Mouse (Mus musculus): ENCODE data around the gene Nr2f1. TPM values are rescaled to one million over a fixed set of nuclear protein-coding genes. Genes with fewer than 3 reads are reported as not detected.
A peak's percentile ranks its signal among the peaks of the same experiment; 100 is the strongest.

Nr2f1 gene
- polyA plus RNA-seq, 1 experiment from 2014 or later, result 67.5 TPM

DNA sequence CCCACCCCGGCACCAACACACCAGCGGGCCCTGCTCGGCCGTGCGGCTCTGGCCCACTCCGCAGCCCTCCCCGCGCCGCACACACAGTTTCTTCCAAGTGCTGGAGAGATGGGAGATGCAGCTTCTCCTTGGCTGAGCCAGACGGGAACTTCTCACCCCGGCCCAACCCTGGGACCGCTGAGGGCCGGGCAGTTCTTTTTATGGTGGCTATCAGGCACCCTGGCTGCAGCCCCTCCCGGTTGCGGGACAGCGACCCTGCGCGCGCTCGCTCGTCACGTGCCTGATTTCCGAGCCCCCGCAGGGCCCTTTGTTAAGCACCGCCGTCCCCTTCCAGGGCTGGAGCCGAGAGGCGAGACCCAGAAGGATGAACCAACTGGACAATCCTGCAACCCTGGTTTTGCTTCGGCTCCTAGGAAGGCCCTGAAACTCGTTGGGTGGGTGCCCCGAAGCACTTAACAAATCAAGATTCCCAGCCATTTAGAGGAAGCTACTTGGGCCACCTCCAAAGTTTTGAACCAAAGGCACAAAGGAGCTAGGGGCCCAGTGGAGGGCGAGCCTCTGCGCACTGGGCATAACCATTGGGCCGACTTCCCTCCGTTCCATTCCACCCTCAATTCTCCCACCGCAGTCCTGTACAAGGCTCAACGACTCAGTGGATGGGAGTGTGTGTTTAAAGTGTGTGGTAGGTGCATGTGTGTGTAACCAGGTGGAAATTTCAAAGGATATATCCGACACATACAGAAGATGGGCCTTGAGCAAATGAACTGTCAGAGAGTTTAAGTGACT is 20.1 kb downstream of the Nr2f1 start:
- H3K27ac ChIP-seq (replicated peaks; ENCODE audit: low read depth, low read length), result peak overlapping the region; percentile 91
- peaks cover 54% of the 10 kb centered on the region for H3K27me3 ChIP-seq (ENCODE audit: control insufficient read depth, insufficient read depth, low read length)
- no peaks in the 10 kb centered on the region for H3K9me3 ChIP-seq (ENCODE audit: control insufficient read depth, low read length)
- WGBS, result 2% methylated on average over 38 of the region's 38 CpGs
- DNase-seq, result peak; percentile 71
- peak; percentile 26; the same call in 1 of the 2 replicates for ATAC-seq (ENCODE audit: low FRiP score, low TSS enrichment)
- peak overlapping the region; percentile 49; the same call in 1 of the 2 replicates for H3K9ac ChIP-seq (replicated peaks; ENCODE audit: low read length)
- H3K4me2 ChIP-seq (ENCODE audit: low read length), result peak overlapping the region; percentile 66
- no peaks in the 10 kb centered on the region for H3K36me3 ChIP-seq (ENCODE audit: control insufficient read depth, insufficient read depth, low read length)
- H3K4me1 ChIP-seq (ENCODE audit: control insufficient read depth, insufficient read depth, low read length), result peaks cover 11% of the 10 kb centered on the region; the same call in 1 of the 2 replicates
- H3K4me3 ChIP-seq (replicated peaks; ENCODE audit: low read depth, low read length), result peak overlapping the region; percentile 38

- peaks cover 61% of the 10 kb centered on the region for H3K27me3 ChIP-seq (ENCODE audit: control insufficient read depth, insufficient read depth, low read length)
- WGBS, result 14% methylated on average over 5 of the region's 5 CpGs
- H3K9ac ChIP-seq (replicated peaks; ENCODE audit: low read length), result peak overlapping the region; percentile 49; the same call in 1 of the 2 replicates
- no peak for ATAC-seq (ENCODE audit: low FRiP score, low TSS enrichment)
- no peaks in the 10 kb centered on the region for H3K9me3 ChIP-seq (ENCODE audit: control insufficient read depth, low read length)
- no peak for DNase-seq
- H3K4me3 ChIP-seq (replicated peaks; ENCODE audit: low read depth, low read length), result peak overlapping the region; percentile 38
- no peaks in the 10 kb centered on the region for H3K36me3 ChIP-seq (ENCODE audit: control insufficient read depth, insufficient read depth, low read length)
- peak overlapping the region; percentile 91 for H3K27ac ChIP-seq (replicated peaks; ENCODE audit: low read depth, low read length)
- H3K4me1 ChIP-seq (ENCODE audit: control insufficient read depth, insufficient read depth, low read length), result peaks cover 11% of the 10 kb centered on the region; the same call in 1 of the 2 replicates
- peak overlapping the region; percentile 66 for H3K4me2 ChIP-seq (ENCODE audit: low read length)
Measured at GRCm38 (mm10) chr13:78178771-78179170, 20.8 kb downstream of the Nr2f1 start.

DNA sequence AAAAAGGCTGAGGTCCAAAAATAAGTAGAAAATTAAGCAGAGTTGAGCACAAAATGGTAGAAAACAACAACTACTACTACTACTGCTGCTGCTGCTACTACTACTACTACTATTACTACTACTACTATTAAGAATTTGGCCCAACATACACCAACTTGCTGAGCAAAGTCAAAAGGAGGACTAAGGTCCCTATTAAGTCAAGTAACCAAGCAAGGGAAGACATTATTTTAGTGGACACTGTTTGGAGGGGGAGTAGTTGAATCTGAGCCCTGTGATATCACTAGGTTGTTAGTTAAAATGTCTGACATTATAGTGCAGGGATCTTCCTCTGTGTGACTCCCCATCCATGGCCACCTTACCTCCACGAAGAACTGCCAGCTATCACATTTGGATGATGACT is 21.5 kb downstream of the Nr2f1 start:
- Histone ChIP-seq H3K4me1 (ENCODE audit: control insufficient read depth, insufficient read depth, low read length) (peaks cover 9% of the 10 kb centered on the region; the same call in 1 of the 2 replicates), H3K36me3 (ENCODE audit: control insufficient read depth, insufficient read depth, low read length) (no peaks in the 10 kb centered on the region), H3K27ac (replicated peaks; ENCODE audit: low read depth, low read length) (peak overlapping the region; percentile 91), H3K4me2 (ENCODE audit: low read length) (peak overlapping the region; percentile 66), H3K27me3 (ENCODE audit: control insufficient read depth, insufficient read depth, low read length) (peaks cover 64% of the 10 kb centered on the region), H3K9me3 (ENCODE audit: control insufficient read depth, low read length) (no peaks in the 10 kb centered on the region), H3K4me3 (replicated peaks; ENCODE audit: low read depth, low read length) (0 out of 2 replicates have a peak overlapping the region, but pooled peaks have one; percentile 38), H3K9ac (replicated peaks; ENCODE audit: low read length) (peak overlapping the region; percentile 16; the same call in 1 of the 2 replicates)
- ATAC-seq (ENCODE audit: low FRiP score, low TSS enrichment) (no peak), DNase-seq (no peak)
- WGBS, result 11% methylated on average over 1 of the region's 1 CpGs

DNA sequence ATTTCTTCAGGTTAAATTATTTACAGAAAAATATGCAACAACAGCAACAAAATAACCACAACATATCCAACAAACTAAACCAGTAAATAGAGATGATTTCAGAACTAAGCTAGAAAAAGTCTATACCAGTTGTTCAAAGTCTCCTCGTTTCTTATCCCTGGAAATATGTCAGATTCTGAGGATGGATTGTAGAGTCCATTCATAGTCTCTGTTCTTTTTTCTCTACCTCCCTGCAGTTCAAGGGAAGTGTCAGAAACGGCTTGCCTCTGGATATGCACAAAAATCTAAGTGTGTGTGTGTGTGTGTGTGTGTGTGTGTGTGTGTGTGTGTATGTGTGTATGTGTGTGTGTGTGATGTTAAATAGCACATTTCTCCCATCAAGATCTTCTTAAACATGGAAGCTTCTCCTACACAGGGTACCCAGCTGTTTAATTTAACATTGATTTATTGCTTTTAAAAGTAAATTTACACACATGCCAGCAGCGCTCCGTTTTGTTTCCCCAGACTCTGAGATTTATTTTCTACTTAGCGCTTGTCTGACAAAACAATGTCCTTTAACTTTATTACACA is 22.1 kb downstream of the Nr2f1 start:
- H3K27me3 ChIP-seq (ENCODE audit: control insufficient read depth, insufficient read depth, low read length), result peaks cover 66% of the 10 kb centered on the region
- peak overlapping the region; percentile 91; the same call in 1 of the 2 replicates for H3K27ac ChIP-seq (replicated peaks; ENCODE audit: low read depth, low read length)
- peak overlapping the region; percentile 66 for H3K4me2 ChIP-seq (ENCODE audit: low read length)
- no peaks in the 10 kb centered on the region for H3K36me3 ChIP-seq (ENCODE audit: control insufficient read depth, insufficient read depth, low read length)
- ATAC-seq (ENCODE audit: low FRiP score, low TSS enrichment) (no peak), DNase-seq (no peak)
- no peaks in the 10 kb centered on the region for H3K9me3 ChIP-seq (ENCODE audit: control insufficient read depth, low read length)
- H3K4me3 ChIP-seq (replicated peaks; ENCODE audit: low read depth, low read length), result peak overlapping the region; percentile 8; the same call in 1 of the 2 replicates
- H3K9ac ChIP-seq (replicated peaks; ENCODE audit: low read length), result peak overlapping the region; percentile 16; the same call in 1 of the 2 replicates
- 16% methylated on average over 5 of the region's 5 CpGs for WGBS
- H3K4me1 ChIP-seq (ENCODE audit: control insufficient read depth, insufficient read depth, low read length), result peaks cover 7% of the 10 kb centered on the region; the same call in 1 of the 2 replicates

GRCm38 (mm10) chr13:78175821-78176380 is 23.7 kb downstream of the Nr2f1 start:
- no peaks in the 10 kb centered on the region for H3K36me3 ChIP-seq (ENCODE audit: control insufficient read depth, insufficient read depth, low read length)
- no peaks in the 10 kb centered on the region for H3K9me3 ChIP-seq (ENCODE audit: control insufficient read depth, low read length)
- H3K4me1 ChIP-seq (ENCODE audit: control insufficient read depth, insufficient read depth, low read length), result peaks cover 7% of the 10 kb centered on the region; the same call in 1 of the 2 replicates
- peak overlapping the region; percentile 77 for H3K27ac ChIP-seq (replicated peaks; ENCODE audit: low read depth, low read length)
- 2% methylated on average over 8 of the region's 8 CpGs for WGBS
- ATAC-seq (ENCODE audit: low FRiP score, low TSS enrichment) (no peak; the same call in 1 of the 2 replicates), DNase-seq (peak; percentile 86)
- no peak overlapping the region; the same call in 1 of the 2 replicates for H3K4me3 ChIP-seq (replicated peaks; ENCODE audit: low read depth, low read length)
- H3K4me2 ChIP-seq (ENCODE audit: low read length), result peak overlapping the region; percentile 37
- H3K27me3 ChIP-seq (ENCODE audit: control insufficient read depth, insufficient read depth, low read length), result peaks cover 74% of the 10 kb centered on the region
- H3K9ac ChIP-seq (replicated peaks; ENCODE audit: low read length), result no peak overlapping the region

DNA sequence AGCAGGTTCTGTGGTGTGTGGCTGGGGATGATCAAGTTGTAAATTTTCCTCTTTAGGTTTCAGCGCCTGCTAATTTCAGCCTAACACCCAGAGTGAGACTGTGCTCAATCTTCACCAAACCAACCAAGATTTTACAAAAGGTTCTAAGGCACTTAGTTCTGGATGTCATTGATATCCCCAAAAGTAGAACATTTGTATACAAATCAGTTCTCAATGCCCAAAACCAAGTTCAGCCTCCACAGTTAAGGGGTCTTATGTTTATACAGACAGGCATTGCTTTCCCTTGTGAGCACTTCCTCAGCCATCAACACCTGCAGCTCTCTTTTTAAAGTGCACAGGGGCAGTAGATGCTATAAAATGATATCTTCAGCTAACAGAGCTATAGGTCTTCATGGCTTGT is 24.7 kb downstream of the Nr2f1 start:
- H3K4me3 ChIP-seq (replicated peaks; ENCODE audit: low read depth, low read length), result no peak overlapping the region
- no peak overlapping the region for H3K9ac ChIP-seq (replicated peaks; ENCODE audit: low read length)
- ATAC-seq (ENCODE audit: low FRiP score, low TSS enrichment) (no peak), DNase-seq (no peak)
- H3K27ac ChIP-seq (replicated peaks; ENCODE audit: low read depth, low read length), result no peak overlapping the region
- H3K36me3 ChIP-seq (ENCODE audit: control insufficient read depth, insufficient read depth, low read length), result no peaks in the 10 kb centered on the region
- WGBS, result 22% methylated on average over 1 of the region's 1 CpGs
- H3K4me2 ChIP-seq (ENCODE audit: low read length), result peak overlapping the region; percentile 37
- H3K9me3 ChIP-seq (ENCODE audit: control insufficient read depth, low read length), result no peaks in the 10 kb centered on the region
- peaks cover 80% of the 10 kb centered on the region for H3K27me3 ChIP-seq (ENCODE audit: control insufficient read depth, insufficient read depth, low read length)
- peaks cover 7% of the 10 kb centered on the region; the same call in 1 of the 2 replicates for H3K4me1 ChIP-seq (ENCODE audit: control insufficient read depth, insufficient read depth, low read length)

DNA sequence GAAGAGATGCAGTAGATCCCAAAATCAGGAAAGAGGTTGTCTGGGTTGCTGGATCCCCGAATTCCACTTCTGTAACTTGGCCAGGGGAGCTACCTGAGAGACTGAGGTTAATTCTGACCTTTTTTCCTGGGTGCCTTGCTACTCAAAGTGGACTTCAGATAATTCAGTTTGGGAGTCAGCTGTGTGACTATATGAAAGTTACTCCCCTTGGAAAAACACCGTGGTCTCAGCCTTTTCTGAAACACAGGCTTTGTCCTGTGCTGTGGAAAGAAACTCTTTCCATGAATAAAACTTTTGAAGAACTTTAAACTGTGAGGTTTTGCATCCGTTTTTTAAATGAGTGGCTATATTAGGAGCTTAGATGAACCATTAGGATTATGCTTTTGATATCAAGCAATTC is 25.4 kb downstream of the Nr2f1 start:
- no peak overlapping the region for H3K4me3 ChIP-seq (replicated peaks; ENCODE audit: low read depth, low read length)
- no peak overlapping the region for H3K4me2 ChIP-seq (ENCODE audit: low read length)
- H3K27me3 ChIP-seq (ENCODE audit: control insufficient read depth, insufficient read depth, low read length), result peaks cover 81% of the 10 kb centered on the region
- DNase-seq, result no peak
- H3K9me3 ChIP-seq (ENCODE audit: control insufficient read depth, low read length), result no peaks in the 10 kb centered on the region
- H3K36me3 ChIP-seq (ENCODE audit: control insufficient read depth, insufficient read depth, low read length), result no peaks in the 10 kb centered on the region
- WGBS, result 12% methylated on average over 3 of the region's 3 CpGs
- H3K4me1 ChIP-seq (ENCODE audit: control insufficient read depth, insufficient read depth, low read length), result no peaks in the 10 kb centered on the region; the same call in 1 of the 2 replicates
- no peak overlapping the region for H3K9ac ChIP-seq (replicated peaks; ENCODE audit: low read length)
- H3K27ac ChIP-seq (replicated peaks; ENCODE audit: low read depth, low read length), result no peak overlapping the region
- no peak for ATAC-seq (ENCODE audit: low FRiP score, low TSS enrichment)

DNA sequence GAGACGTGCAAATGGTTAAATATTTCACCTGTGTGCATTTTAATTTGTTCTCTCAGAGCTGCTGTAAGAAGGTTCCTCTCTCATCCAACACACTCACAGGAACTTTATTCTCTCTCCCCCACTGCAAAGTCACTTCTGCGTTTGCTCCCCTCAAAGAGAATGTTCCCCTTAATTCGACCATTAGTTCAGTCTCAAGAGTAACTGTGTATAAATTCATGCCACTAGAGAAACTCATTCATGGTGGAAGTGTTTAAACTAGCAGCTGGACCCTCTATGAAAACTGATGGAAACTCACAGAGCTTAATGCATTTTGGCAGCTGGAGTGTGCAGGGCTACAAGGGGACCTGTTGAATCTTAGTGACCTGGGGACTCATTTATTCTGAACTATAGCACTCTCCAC is 26.7 kb downstream of the Nr2f1 start:
- no peaks in the 10 kb centered on the region for H3K4me1 ChIP-seq (ENCODE audit: control insufficient read depth, insufficient read depth, low read length)
- H3K27ac ChIP-seq (replicated peaks; ENCODE audit: low read depth, low read length), result no peak overlapping the region
- ATAC-seq (ENCODE audit: low FRiP score, low TSS enrichment) (no peak), DNase-seq (no peak)
- H3K27me3 ChIP-seq (ENCODE audit: control insufficient read depth, insufficient read depth, low read length), result peaks cover 81% of the 10 kb centered on the region
- H3K9me3 ChIP-seq (ENCODE audit: control insufficient read depth, low read length), result no peaks in the 10 kb centered on the region
- H3K4me2 ChIP-seq (ENCODE audit: low read length), result peak overlapping the region; percentile 48; the same call in 1 of the 2 replicates
- no peak overlapping the region for H3K9ac ChIP-seq (replicated peaks; ENCODE audit: low read length)
- 5% methylated on average over 3 of the region's 3 CpGs for WGBS
- no peaks in the 10 kb centered on the region for H3K36me3 ChIP-seq (ENCODE audit: control insufficient read depth, insufficient read depth, low read length)
- H3K4me3 ChIP-seq (replicated peaks; ENCODE audit: low read depth, low read length), result no peak overlapping the region
